Mouse (Mus musculus) MEL (cell line): ENCODE measurements around the gene Wdr75. TPM values are rescaled to one million over a fixed set of nuclear protein-coding genes. Genes with fewer than 3 reads are reported as not detected.

Source experiments
- DNase-seq: peaks from one replicate; pipeline ENCODE4 v3.0.0; 2011; ENCODE audit warnings: low read depth, low spot score
- H3K27ac ChIP-seq: 2 replicates; pipeline ENCODE4 v1.5.1; 2012; ENCODE audit warnings: low read depth, mild to moderate bottlenecking, control low read depth, low read length, moderate library complexity; ENCODE audit not compliant: control insufficient read depth
- H3K27me3 ChIP-seq, 2 experiments: fragments of 150-350 bp in 1 of 2; sonication (generic) in 1 of 2; 2 replicates each; pipeline ENCODE4 v1.6.1; 2012; ENCODE audit warnings: low read length in 2 of 2, mild to moderate bottlenecking in 2 of 2, improper control_type of control experiment in 1 of 2, moderate library complexity in 1 of 2; ENCODE audit not compliant: insufficient read depth in 2 of 2, control insufficient read depth in 1 of 2
- H3K36me3 ChIP-seq, 2 experiments: 2 replicates each; pipeline ENCODE4 v1.6.1; 2012 to 2014; ENCODE audit warnings: low read length in 2 of 2, improper control_type of control experiment in 1 of 2, inconsistent platforms in 1 of 2, mild to moderate bottlenecking in 1 of 2; ENCODE audit not compliant: insufficient read depth in 2 of 2, control insufficient read depth in 1 of 2
- H3K4me1 ChIP-seq, 2 experiments: fragments of 150-350 bp in 1 of 2; sonication (generic) in 1 of 2; 2 replicates each; pipeline ENCODE4 v1.6.1; 2012; ENCODE audit warnings: low read length in 2 of 2, improper control_type of control experiment in 1 of 2, mild to moderate bottlenecking in 1 of 2; ENCODE audit not compliant: insufficient read depth in 2 of 2, control insufficient read depth in 1 of 2
- H3K4me3 ChIP-seq, 2 experiments: fragments of 150-350 bp in 1 of 2; sonication (generic) in 1 of 2; 2 replicates each; pipeline ENCODE4 v1.5.1; 2012; ENCODE audit warnings: low read depth in 2 of 2, low read length in 2 of 2, mild to moderate bottlenecking in 2 of 2, moderate library complexity in 2 of 2, control low read depth in 1 of 2, improper control_type of control experiment in 1 of 2; ENCODE audit not compliant: control insufficient read depth in 1 of 2, insufficient read depth in 1 of 2
- H3K79me2 ChIP-seq: 2 replicates; pipeline ENCODE4 v1.6.1; 2012; ENCODE audit warnings: mild to moderate bottlenecking, low read length, moderate library complexity; ENCODE audit not compliant: control insufficient read depth, poor library complexity, insufficient read depth
- H3K9ac ChIP-seq: 2 replicates; pipeline ENCODE4 v1.6.1; 2012; ENCODE audit warnings: low read depth, mild to moderate bottlenecking, control low read depth, low read length, moderate library complexity; ENCODE audit not compliant: control insufficient read depth, poor library complexity, severe bottlenecking
- H3K9me3 ChIP-seq: fragments of 150-350 bp; sonication (generic); replicated peaks from 2 replicates; pipeline ENCODE4 v1.6.1; 2012; ENCODE audit warnings: mild to moderate bottlenecking, low read length, improper control_type of control experiment, moderate library complexity; ENCODE audit not compliant: insufficient read depth
- ELF1 ChIP-seq: IDR thresholded peaks from 2 replicates; pipeline ENCODE4 v1.6.1; 2014; ENCODE audit warnings: low read depth, mild to moderate bottlenecking, inconsistent platforms, low read length, improper control_type of control experiment, moderate library complexity
- GABPA ChIP-seq: IDR thresholded peaks from 2 replicates; pipeline ENCODE4 v1.6.1; 2012; ENCODE audit warnings: low read depth, mild to moderate bottlenecking, inconsistent platforms, low read length, improper control_type of control experiment, moderate library complexity
- HCFC1 ChIP-seq: IDR thresholded peaks from 2 replicates; pipeline ENCODE4 v1.6.1; 2012; ENCODE audit warnings: low read depth, mild to moderate bottlenecking, inconsistent platforms, low read length, improper control_type of control experiment, moderate library complexity
- JUND ChIP-seq: IDR thresholded peaks from 2 replicates; pipeline ENCODE4 v1.6.1; 2011; ENCODE audit warnings: low read depth, mild to moderate bottlenecking, improper control_type of control experiment, low read length
- MAX ChIP-seq: IDR thresholded peaks from 2 replicates; pipeline ENCODE4 v1.6.1; 2011; ENCODE audit warnings: low read length, improper control_type of control experiment
- MXI1 ChIP-seq: IDR thresholded peaks from 2 replicates; pipeline ENCODE4 v1.6.1; 2011; ENCODE audit warnings: mild to moderate bottlenecking, low read depth, low read length, improper control_type of control experiment
- MYC ChIP-seq: IDR thresholded peaks from 2 replicates; pipeline ENCODE4 v1.6.1; 2011; ENCODE audit warnings: low read depth, mild to moderate bottlenecking, low read length, improper control_type of control experiment, moderate library complexity
- NRF1 ChIP-seq: IDR thresholded peaks from 2 replicates; pipeline ENCODE4 v1.6.1; 2014; ENCODE audit warnings: low read depth, mild to moderate bottlenecking, inconsistent platforms, low read length, improper control_type of control experiment, moderate library complexity; ENCODE audit not compliant: poor library complexity, insufficient read depth, severe bottlenecking
- POLR2AphosphoS5 ChIP-seq: IDR thresholded peaks from 2 replicates; pipeline ENCODE4 v1.6.1; 2012; ENCODE audit warnings: low read depth, borderline replicate concordance, mild to moderate bottlenecking, inconsistent platforms, low read length, moderate library complexity, mixed read lengths
- SIN3A ChIP-seq: IDR thresholded peaks from 2 replicates; pipeline ENCODE4 v1.6.1; 2012; ENCODE audit warnings: low read length, improper control_type of control experiment, inconsistent platforms
- polyA plus RNA-seq, 2 experiments: library from polyadenylated mRNA; stranded (reverse) in 1 of 2; unstranded in 1 of 2; fragments of >175 nt in 1 of 2; fragments of >200 nt in 1 of 2; gene quantifications; 2 replicates each; pipeline versions ENCODE4 v1.2.1 to v1.2.4; 2012; ENCODE audit warnings: low replicate concordance in 2 of 2, low read depth in 1 of 2; ENCODE audit not compliant: insufficient read length in 2 of 2, insufficient read depth in 1 of 2, missing spikeins in 1 of 2
- total RNA-seq: library from RNA; depleted of rRNA; stranded (reverse); fragments of 300-350 nt; gene quantifications from 2 replicates; pipeline ENCODE4 v1.2.3, GENCODE M21; 2012; rRNA removed

The Wdr75 gene
- total and polyA plus RNA-seq, 3 experiments, result 193 to 279 (median 195) TPM

DNA sequence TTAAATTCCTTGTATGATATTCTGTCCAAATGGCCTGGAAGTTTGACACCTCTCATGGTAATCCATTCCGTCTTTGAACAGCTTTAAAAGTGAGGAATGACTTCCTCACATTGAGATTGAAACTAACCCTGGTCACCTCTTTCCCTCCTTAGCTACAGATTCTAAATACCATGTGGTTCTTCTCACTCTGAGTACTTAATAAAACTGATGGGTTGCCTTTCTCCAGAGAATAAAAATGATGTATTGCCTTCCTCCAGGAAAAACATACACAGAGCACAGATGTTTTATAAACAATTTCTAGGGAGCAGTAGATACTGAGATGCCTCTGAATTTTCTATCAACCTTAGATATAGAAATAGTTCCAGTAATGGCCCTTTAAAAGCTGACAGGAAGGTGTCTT, 73.1 kb downstream of the Wdr75 start:
- H3K36me3 ChIP-seq, result peaks cover 0 to 22% of the 10 kb centered on the region in 2 experiments; a peak in 2 of 4 replicates
- H3K27ac ChIP-seq, result no peak overlapping the region
- no peak for TF ChIP-seq MXI1
- no peak for TF ChIP-seq MAX
- no peak for TF ChIP-seq MYC
- TF ChIP-seq JUND, result no peak
- TF ChIP-seq HCFC1, result no peak
- TF ChIP-seq NRF1, result no peak
- peaks cover 17 to 22% of the 10 kb centered on the region in 2 experiments for H3K4me1 ChIP-seq
- no peaks in the 10 kb centered on the region for H3K9me3 ChIP-seq
- H3K79me2 ChIP-seq, result no peaks in the 10 kb centered on the region
- H3K4me3 ChIP-seq, result no peak overlapping the region
- no peak overlapping the region for H3K9ac ChIP-seq
- H3K27me3 ChIP-seq, result no peaks in the 10 kb centered on the region
- DNase-seq, result no peak

DNA sequence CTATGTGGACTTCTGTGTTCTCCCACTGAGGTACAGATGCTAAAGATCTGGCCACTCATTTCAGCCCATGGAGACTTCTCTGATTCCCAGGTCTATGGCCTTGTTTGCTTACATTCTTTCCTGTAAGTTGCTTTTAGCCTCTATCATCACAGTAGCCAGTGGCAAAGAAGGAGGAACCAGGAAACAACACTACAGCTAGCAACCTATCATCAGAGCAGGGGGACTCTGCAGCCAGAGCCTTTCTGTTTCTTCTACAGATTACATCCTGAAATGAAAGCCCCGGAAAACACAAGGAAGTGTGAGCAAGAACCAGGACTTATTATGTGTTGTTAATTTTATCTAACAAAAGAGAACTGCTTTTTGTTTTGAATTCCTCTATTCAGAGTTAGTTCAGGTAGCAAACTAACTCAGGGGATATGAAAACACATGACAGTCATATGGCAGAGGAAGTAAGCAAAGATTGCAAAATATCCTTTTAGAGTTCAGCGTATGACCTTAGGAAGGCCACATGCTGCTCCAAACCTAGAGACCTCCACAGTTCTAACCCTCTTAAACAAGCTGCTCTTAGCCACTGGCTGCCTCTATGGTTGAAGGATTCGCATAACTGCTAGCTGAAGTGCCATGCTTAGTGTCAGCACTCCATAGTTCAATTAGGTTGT, 73.6 kb downstream of the Wdr75 start:
- H3K36me3 ChIP-seq, result peaks cover 0 to 26% of the 10 kb centered on the region in 2 experiments; a peak in 2 of 4 replicates
- H3K9me3 ChIP-seq, result no peaks in the 10 kb centered on the region
- no peak overlapping the region for H3K4me3 ChIP-seq
- DNase-seq, result peak; percentile 49
- H3K27ac ChIP-seq, result peak overlapping the region; percentile 45
- peak overlapping the region; percentile 14; the same call in 1 of the 2 replicates for H3K9ac ChIP-seq
- TF ChIP-seq POLR2AphosphoS5 (no peak), MXI1 (0 out of 2 replicates have a peak, but pooled peaks have one; percentile 27), ELF1 (peak; percentile 42; the same call in 1 of the 2 replicates), SIN3A (0 out of 2 replicates have a peak, but pooled peaks have one; percentile 8), MAX (no peak), GABPA (no peak)
- no peaks in the 10 kb centered on the region for H3K27me3 ChIP-seq
- no peaks in the 10 kb centered on the region for H3K79me2 ChIP-seq
- H3K4me1 ChIP-seq, result peaks cover 20 to 25% of the 10 kb centered on the region in 2 experiments

Other genes starting within 250 kb of the Wdr75 start
- not detected in 2 replicates for gene Gm5269, start 95.1 kb downstream of the Wdr75 start, total RNA-seq
- under 1 TPM in 1 of 2 experiments, not detected in 1; 0.67 TPM for gene Gm5269, start 95.1 kb downstream of the Wdr75 start, polyA plus RNA-seq
- gene Slc40a1, start 131.4 kb downstream of the Wdr75 start, total RNA-seq, result 47.2 and 74.7 TPM in 2 replicates
- 10 to 100 TPM in 1 of 2 experiments, not detected in 1; 36.8 TPM for gene Slc40a1, start 131.4 kb downstream of the Wdr75 start, polyA plus RNA-seq